Mouse (Mus musculus): ENCODE measurements around the gene Arglu1.

Gene Arglu1

GRCm38 (mm10) chr8:8661103-8661758 is 29.1 kb downstream of the Arglu1 start, which contains the start of gene Efnb2:
Gene Efnb2, minus strand, starts transcription at chr8:8661242.
- Histone ChIP-seq H3K9me3 (ENCODE audit: low read length) (no peaks in the 10 kb centered on the region), H3K4me1 (replicated peaks; ENCODE audit: low read depth, low read length) (peaks cover 55% of the 10 kb centered on the region), H3K36me3 (ENCODE audit: insufficient read depth, low read length) (peaks cover 27% of the 10 kb centered on the region), H3K27me3 (ENCODE audit: insufficient read depth, low read length) (peaks cover 17% of the 10 kb centered on the region), H3K4me3 (replicated peaks; ENCODE audit: low read length) (peak within 1 kb of the TSS; percentile 90)
- no peak for TF ChIP-seq NANOG (IDR thresholded peaks at IDR 0.05; ENCODE audit: borderline replicate concordance, low read length)

GRCm38 (mm10) chr8:8660307-8661098 is 29.8 kb downstream of the Arglu1 start:
- peaks cover 20% of the 10 kb centered on the region for H3K36me3 ChIP-seq (ENCODE audit: insufficient read depth, low read length)
- TF ChIP-seq CTCF (conservative IDR thresholded peaks at IDR 0.05; ENCODE audit: low read length) (no peak), NANOG (IDR thresholded peaks at IDR 0.05; ENCODE audit: borderline replicate concordance, low read length) (no peak), POU5F1 (IDR thresholded peaks at IDR 0.05; ENCODE audit: borderline replicate concordance, low read length) (no peak)

GRCm38 (mm10) chr8:8659503-8660306 is 30.6 kb downstream of the Arglu1 start:
- Histone ChIP-seq H3K4me1 (replicated peaks; ENCODE audit: low read depth, low read length) (peaks cover 68% of the 10 kb centered on the region), H3K27me3 (ENCODE audit: insufficient read depth, low read length) (peaks cover 18% of the 10 kb centered on the region), H3K4me3 (replicated peaks; ENCODE audit: low read length) (peak overlapping the region; percentile 90), H3K9me3 (ENCODE audit: low read length) (no peaks in the 10 kb centered on the region), H3K36me3 (ENCODE audit: insufficient read depth, low read length) (peaks cover 16% of the 10 kb centered on the region)
- TF ChIP-seq CTCF (conservative IDR thresholded peaks at IDR 0.05; ENCODE audit: low read length) (no peak), POU5F1 (IDR thresholded peaks at IDR 0.05; ENCODE audit: borderline replicate concordance, low read length) (no peak), NANOG (IDR thresholded peaks at IDR 0.05; ENCODE audit: borderline replicate concordance, low read length) (no peak)

More at GRCm38 (mm10) chr8:8660307-8661098, 29.8 kb downstream of the Arglu1 start:
- Histone ChIP-seq H3K4me1 (replicated peaks; ENCODE audit: low read depth, low read length) (peaks cover 60% of the 10 kb centered on the region), H3K4me3 (replicated peaks; ENCODE audit: low read length) (peak overlapping the region; percentile 90), H3K27me3 (ENCODE audit: insufficient read depth, low read length) (peaks cover 17% of the 10 kb centered on the region), H3K9me3 (ENCODE audit: low read length) (no peaks in the 10 kb centered on the region)

GRCm38 (mm10) chr8:8658426-8659224 is 31.7 kb downstream of the Arglu1 start:
- Histone ChIP-seq H3K36me3 (ENCODE audit: insufficient read depth, low read length) (peaks cover 6% of the 10 kb centered on the region; the same call in 1 of the 2 replicates), H3K9me3 (ENCODE audit: low read length) (no peaks in the 10 kb centered on the region), H3K4me1 (replicated peaks; ENCODE audit: low read depth, low read length) (peaks cover 71% of the 10 kb centered on the region), H3K27me3 (ENCODE audit: insufficient read depth, low read length) (peaks cover 27% of the 10 kb centered on the region), H3K4me3 (replicated peaks; ENCODE audit: low read length) (peak overlapping the region; percentile 90)
- peak; percentile 31 for TF ChIP-seq CTCF (conservative IDR thresholded peaks at IDR 0.05; ENCODE audit: low read length)
- TF ChIP-seq NANOG (IDR thresholded peaks at IDR 0.05; ENCODE audit: borderline replicate concordance, low read length): no peak

GRCm38 (mm10) chr8:8657692-8658355 is 32.5 kb downstream of the Arglu1 start:
- peaks cover 73% of the 10 kb centered on the region for H3K4me1 ChIP-seq (replicated peaks; ENCODE audit: low read depth, low read length)
- H3K27me3 ChIP-seq (ENCODE audit: insufficient read depth, low read length): peaks cover 27% of the 10 kb centered on the region
- no peaks in the 10 kb centered on the region for H3K36me3 ChIP-seq (ENCODE audit: insufficient read depth, low read length)
- peak overlapping the region; percentile 90; the same call in 1 of the 2 replicates for H3K4me3 ChIP-seq (replicated peaks; ENCODE audit: low read length)
- no peaks in the 10 kb centered on the region for H3K9me3 ChIP-seq (ENCODE audit: low read length)
- TF ChIP-seq POU5F1 (IDR thresholded peaks at IDR 0.05; ENCODE audit: borderline replicate concordance, low read length) (no peak), NANOG (IDR thresholded peaks at IDR 0.05; ENCODE audit: borderline replicate concordance, low read length) (no peak), CTCF (conservative IDR thresholded peaks at IDR 0.05; ENCODE audit: low read length) (no peak)

- Histone ChIP-seq H3K9me3 (ENCODE audit: low read length) (no peaks in the 10 kb centered on the region), H3K4me3 (replicated peaks; ENCODE audit: low read length) (peak overlapping the region; percentile 37), H3K4me1 (replicated peaks; ENCODE audit: low read depth, low read length) (peaks cover 77% of the 10 kb centered on the region), H3K36me3 (ENCODE audit: insufficient read depth, low read length) (no peaks in the 10 kb centered on the region), H3K27me3 (ENCODE audit: insufficient read depth, low read length) (peaks cover 30% of the 10 kb centered on the region)
- TF ChIP-seq NANOG (IDR thresholded peaks at IDR 0.05; ENCODE audit: borderline replicate concordance, low read length): no peak
Observed at GRCm38 (mm10) chr8:8656578-8657441, 33.5 kb downstream of the Arglu1 start.

All from E14TG2a.4 (cell line).